Mouse (Mus musculus) MEL (cell line): ENCODE data around the gene Cfap69. TPM values are rescaled to one million over a fixed set of nuclear protein-coding genes. Genes with fewer than 3 reads are reported as not detected.

Experiments
- DNase-seq: peaks from one replicate; pipeline ENCODE4 v3.0.0; 2011; ENCODE audit warnings: low read depth, low spot score
- H3K27ac ChIP-seq: 2 replicates; pipeline ENCODE4 v1.5.1; 2012; ENCODE audit warnings: low read depth, mild to moderate bottlenecking, control low read depth, low read length, moderate library complexity; ENCODE audit not compliant: control insufficient read depth
- H3K27me3 ChIP-seq, 2 experiments: fragments of 150-350 bp in 1 of 2; sonication (generic) in 1 of 2; 2 replicates each; pipeline ENCODE4 v1.6.1; 2012; ENCODE audit warnings: low read length in 2 of 2, mild to moderate bottlenecking in 2 of 2, improper control_type of control experiment in 1 of 2, moderate library complexity in 1 of 2; ENCODE audit not compliant: insufficient read depth in 2 of 2, control insufficient read depth in 1 of 2
- H3K36me3 ChIP-seq, 2 experiments: 2 replicates each; pipeline ENCODE4 v1.6.1; 2012 to 2014; ENCODE audit warnings: low read length in 2 of 2, improper control_type of control experiment in 1 of 2, inconsistent platforms in 1 of 2, mild to moderate bottlenecking in 1 of 2; ENCODE audit not compliant: insufficient read depth in 2 of 2, control insufficient read depth in 1 of 2
- H3K4me1 ChIP-seq, 2 experiments: fragments of 150-350 bp in 1 of 2; sonication (generic) in 1 of 2; 2 replicates each; pipeline ENCODE4 v1.6.1; 2012; ENCODE audit warnings: low read length in 2 of 2, improper control_type of control experiment in 1 of 2, mild to moderate bottlenecking in 1 of 2; ENCODE audit not compliant: insufficient read depth in 2 of 2, control insufficient read depth in 1 of 2
- H3K4me3 ChIP-seq, 2 experiments: fragments of 150-350 bp in 1 of 2; sonication (generic) in 1 of 2; 2 replicates each; pipeline ENCODE4 v1.5.1; 2012; ENCODE audit warnings: low read depth in 2 of 2, low read length in 2 of 2, mild to moderate bottlenecking in 2 of 2, moderate library complexity in 2 of 2, control low read depth in 1 of 2, improper control_type of control experiment in 1 of 2; ENCODE audit not compliant: control insufficient read depth in 1 of 2, insufficient read depth in 1 of 2
- H3K79me2 ChIP-seq: 2 replicates; pipeline ENCODE4 v1.6.1; 2012; ENCODE audit warnings: mild to moderate bottlenecking, low read length, moderate library complexity; ENCODE audit not compliant: control insufficient read depth, poor library complexity, insufficient read depth
- H3K9ac ChIP-seq: 2 replicates; pipeline ENCODE4 v1.6.1; 2012; ENCODE audit warnings: low read depth, mild to moderate bottlenecking, control low read depth, low read length, moderate library complexity; ENCODE audit not compliant: control insufficient read depth, poor library complexity, severe bottlenecking
- H3K9me3 ChIP-seq: fragments of 150-350 bp; sonication (generic); replicated peaks from 2 replicates; pipeline ENCODE4 v1.6.1; 2012; ENCODE audit warnings: mild to moderate bottlenecking, low read length, improper control_type of control experiment, moderate library complexity; ENCODE audit not compliant: insufficient read depth
- CTCF ChIP-seq, 3 experiments: IDR thresholded peaks in 2 of 3; conservative IDR thresholded peaks in 1 of 3; 2 replicates each; pipeline ENCODE4 v1.5.1; 2011 to 2012; ENCODE audit warnings: low read length in 3 of 3, low read depth in 2 of 3, mild to moderate bottlenecking in 2 of 3, improper control_type of control experiment in 1 of 3, inconsistent platforms in 1 of 3, mixed read lengths in 1 of 3, moderate library complexity in 1 of 3; ENCODE audit not compliant: control insufficient read depth in 1 of 3, insufficient read depth in 1 of 3, poor library complexity in 1 of 3, severe bottlenecking in 1 of 3
- EP300 ChIP-seq, 2 experiments: IDR thresholded peaks; 2 replicates each; pipeline ENCODE4 v1.6.1; 2011; ENCODE audit warnings: improper control_type of control experiment in 2 of 2, low read length in 2 of 2, low read depth in 1 of 2, mild to moderate bottlenecking in 1 of 2
- KAT2A ChIP-seq: conservative IDR thresholded peaks from 2 replicates; pipeline ENCODE4 v1.6.1; 2012; ENCODE audit warnings: low read depth, low read length, improper control_type of control experiment, inconsistent platforms
- NELFE ChIP-seq: IDR thresholded peaks from 2 replicates; pipeline ENCODE4 v1.6.1; 2011; ENCODE audit warnings: low read depth, low read length, improper control_type of control experiment
- SMC3 ChIP-seq: IDR thresholded peaks from 2 replicates; pipeline ENCODE4 v1.6.1; 2011; ENCODE audit warnings: low read depth, low read length, improper control_type of control experiment
- TBP ChIP-seq: IDR thresholded peaks from 2 replicates; pipeline ENCODE4 v1.8.0; 2011; ENCODE audit warnings: low read depth, low read length, improper control_type of control experiment
- UBTF ChIP-seq: IDR thresholded peaks from 2 replicates; pipeline ENCODE4 v1.6.1; 2012; ENCODE audit warnings: low read depth, mild to moderate bottlenecking, inconsistent platforms, low read length, improper control_type of control experiment, moderate library complexity, borderline replicate concordance; ENCODE audit not compliant: insufficient read depth
- USF1 ChIP-seq: IDR thresholded peaks from 2 replicates; pipeline ENCODE4 v1.6.1; 2014; ENCODE audit warnings: low read depth, mild to moderate bottlenecking, inconsistent platforms, low read length, improper control_type of control experiment, moderate library complexity
- ZMIZ1 ChIP-seq: IDR thresholded peaks from 2 replicates; pipeline ENCODE4 v1.6.1; 2012; ENCODE audit warnings: low read depth, mild to moderate bottlenecking, inconsistent platforms, low read length, improper control_type of control experiment, moderate library complexity
- ZNF384 ChIP-seq: IDR thresholded peaks from 2 replicates; pipeline ENCODE4 v1.6.1; 2012; ENCODE audit warnings: low read depth, mild to moderate bottlenecking, inconsistent platforms, low read length, improper control_type of control experiment
- polyA plus RNA-seq, 2 experiments: library from polyadenylated mRNA; stranded (reverse) in 1 of 2; unstranded in 1 of 2; fragments of >175 nt in 1 of 2; fragments of >200 nt in 1 of 2; gene quantifications; 2 replicates each; pipeline versions ENCODE4 v1.2.1 to v1.2.4; 2012; ENCODE audit warnings: low replicate concordance in 2 of 2, low read depth in 1 of 2; ENCODE audit not compliant: insufficient read length in 2 of 2, insufficient read depth in 1 of 2, missing spikeins in 1 of 2
- total RNA-seq: library from RNA; depleted of rRNA; stranded (reverse); fragments of 300-350 nt; gene quantifications from 2 replicates; pipeline ENCODE4 v1.2.3, GENCODE M21; 2012; rRNA removed

The Cfap69 gene
- total and polyA plus RNA-seq, 3 experiments: not detected

GRCm38 (mm10) chr5:5533656-5534420 is 130.2 kb downstream of the Cfap69 start:
- H3K36me3 ChIP-seq: no peaks in the 10 kb centered on the region
- TF ChIP-seq ZMIZ1 (no peak), CTCF (IDR thresholded peaks at IDR 0.05 in 2 of 3, conservative IDR thresholded peaks at IDR 0.05 in 1 of 3; ENCODE audit: control insufficient read depth in 1 of 3, insufficient read depth in 1 of 3, low read depth in 2 of 3, low read length in 3 of 3, poor library complexity in 1 of 3, severe bottlenecking in 1 of 3) (no peak), KAT2A (no peak), ZNF384 (no peak), NELFE (no peak), TBP (no peak), EP300 (IDR thresholded peaks at IDR 0.05; ENCODE audit: low read depth in 1 of 2, low read length in 2 of 2) (no peak), UBTF (no peak), SMC3 (no peak), USF1 (no peak)
- H3K4me1 ChIP-seq: no peaks in the 10 kb centered on the region
- no peaks in the 10 kb centered on the region for H3K79me2 ChIP-seq
- no peak overlapping the region for H3K27ac ChIP-seq
- no peak overlapping the region for H3K4me3 ChIP-seq
- H3K9ac ChIP-seq: no peak overlapping the region
- H3K27me3 ChIP-seq: no peaks in the 10 kb centered on the region
- H3K9me3 ChIP-seq: no peaks in the 10 kb centered on the region
- DNase-seq: no peak

Other genes with a start within 250 kb of the Cfap69 start
- gene Cdk14, start 243.9 kb downstream of the Cfap69 start, total RNA-seq: not detected in 2 replicates
- gene Cdk14, start 243.9 kb downstream of the Cfap69 start, polyA plus RNA-seq: not detected
- gene 1700015F17Rik, start 185.1 kb downstream of the Cfap69 start, total RNA-seq: not detected in 2 replicates
- not detected for gene 1700015F17Rik, start 185.1 kb downstream of the Cfap69 start, polyA plus RNA-seq
- gene Cldn12, start 149.3 kb downstream of the Cfap69 start, total RNA-seq: 3.2 and 4.0 TPM in 2 replicates
- gene Cldn12, start 149.3 kb downstream of the Cfap69 start, polyA plus RNA-seq: 1 to 10 TPM in 1 of 2 experiments, not detected in 1; 4.7 TPM
- gene Gtpbp10, start 104.7 kb downstream of the Cfap69 start, total RNA-seq: not detected in 2 replicates
- gene Gtpbp10, start 104.7 kb downstream of the Cfap69 start, polyA plus RNA-seq: not detected
- gene Gm8773, start 90.4 kb downstream of the Cfap69 start, total RNA-seq: not detected in 2 replicates
- not detected for gene Gm8773, start 90.4 kb downstream of the Cfap69 start, polyA plus RNA-seq
- gene Steap2, start 30.3 kb upstream of the Cfap69 start, total RNA-seq: not detected in 2 replicates
- gene Steap2, start 30.3 kb upstream of the Cfap69 start, polyA plus RNA-seq: not detected
- gene Steap1, start 85.1 kb upstream of the Cfap69 start, total RNA-seq: not detected in 2 replicates
- not detected for gene Steap1, start 85.1 kb upstream of the Cfap69 start, polyA plus RNA-seq